Mouse (Mus musculus) spleen, adult 2 months (tissue): ENCODE data around the gene Gtf2h3.

Experiments used
- CTCF ChIP-seq: fragments of 200-500 bp; IDR thresholded peaks from 2 replicates; pipeline ENCODE4 v1.5.1; 2011; ENCODE audit warnings: mild to moderate bottlenecking, inconsistent platforms; ENCODE audit not compliant: insufficient read depth, insufficient read length, insufficient replicate concordance; ENCODE audit errors: extremely low read depth
- POLR2A ChIP-seq: fragments of 200-500 bp; IDR thresholded peaks from 2 replicates; pipeline ENCODE4 v1.6.1; 2011; ENCODE audit warnings: low read depth, low read length, inconsistent platforms

- TF ChIP-seq POLR2A (no peak), CTCF (no peak)
Observed at GRCm38 (mm10) chr5:124624291-124624690, 45.4 kb downstream of the Gtf2h3 start.
